13 mouse cellular contexts compared by ENCODE assay signal in genomic region chr6:31599863-31600262, GRCm38 (mm10). TPM values are rescaled to one million over a fixed set of nuclear protein-coding genes. Genes with fewer than 3 reads are reported as not detected.
A peak's percentile ranks its signal among the peaks of the same experiment; 100 is the strongest.
DNase-seq lines count a peak whose midpoint lies in the region; ATAC-seq and TF ChIP-seq lines count a peak whose summit lies in the region.
"Had no signal": no experiment of that assay in that cellular context is flagged by ENCODE, and none has a peak within 500 bp of the region (broad histone marks: within the 10 kb centered on the region; RNA-seq: fewer than 3 reads in every experiment).

No protein-coding gene starts in this region.

- WGBS in heart, postnatal 0 days = 66% methylated on average over 3 of the region's 3 CpGs
- WGBS in limb, embryonic 13.5 days = 19% methylated on average over 3 of the region's 3 CpGs
- WGBS in limb, embryonic 10.5 days = 23% methylated on average over 3 of the region's 3 CpGs
- 40% methylated on average over 3 of the region's 3 CpGs for WGBS in forebrain, embryonic 14.5 days

- TF ChIP-seq EP300 in heart, postnatal 0 days (IDR thresholded peaks at IDR 0.05; ENCODE audit: low read depth) = no peak

- no peak for DNase-seq in heart, postnatal 0 days (ENCODE audit: low spot score)
- DNase-seq in heart, adult 8-10 months (ENCODE audit: low spot score) = no peak
- no peak for DNase-seq in limb, embryonic 10.5 days (ENCODE audit: low spot score)
- DNase-seq in Muller cell, postnatal 12 days (ENCODE audit: inconsistent ontology term) = peak; percentile 71
- DNase-seq in forebrain, embryonic 14.5 days (ENCODE audit: low spot score) = peak; percentile 31
- DNase-seq: cerebellum, adult 11-12 months had no signal

- H3K27ac ChIP-seq in heart, postnatal 0 days (ENCODE audit: low read depth) = 0 out of 2 replicates have a peak overlapping the region, but pooled peaks have one; percentile 39
- no peak overlapping the region for H3K27ac ChIP-seq in limb, embryonic 13.5 days
- H3K27ac ChIP-seq in limb, embryonic 10.5 days = no peak overlapping the region
- H3K27ac ChIP-seq in forebrain, embryonic 14.5 days (ENCODE audit: low read depth, low read length) = peak overlapping the region; percentile 48; the same call in 1 of the 2 replicates
- H3K27ac ChIP-seq: stomach, embryonic 15.5 days had no signal

- H3K9ac ChIP-seq in heart, postnatal 0 days (replicated peaks; ENCODE audit: low read depth, low read length) = no peak overlapping the region
- H3K9ac ChIP-seq in limb, embryonic 13.5 days = no peak overlapping the region
- no peak overlapping the region for H3K9ac ChIP-seq in forebrain, embryonic 14.5 days (ENCODE audit: low read length)
- H3K9ac ChIP-seq: stomach, embryonic 15.5 days had no signal

- no peaks in the 10 kb centered on the region for H3K36me3 ChIP-seq in heart, postnatal 0 days (replicated peaks; ENCODE audit: control insufficient read depth, insufficient read depth, low read length)
- no peaks in the 10 kb centered on the region for H3K36me3 ChIP-seq in limb, embryonic 13.5 days
- H3K36me3 ChIP-seq in limb, embryonic 10.5 days = no peaks in the 10 kb centered on the region
- H3K36me3 ChIP-seq in forebrain, embryonic 14.5 days (ENCODE audit: control insufficient read depth, insufficient read depth, low read length) = no peaks in the 10 kb centered on the region
- H3K36me3 ChIP-seq: stomach, embryonic 15.5 days had no signal

- H3K9me3 ChIP-seq in heart, postnatal 0 days (replicated peaks; ENCODE audit: control insufficient read depth, low read length) = no peaks in the 10 kb centered on the region
- no peaks in the 10 kb centered on the region for H3K9me3 ChIP-seq in limb, embryonic 13.5 days
- H3K9me3 ChIP-seq in limb, embryonic 10.5 days (replicated peaks) = no peaks in the 10 kb centered on the region
- no peaks in the 10 kb centered on the region for H3K9me3 ChIP-seq in forebrain, embryonic 14.5 days (replicated peaks; ENCODE audit: control insufficient read depth, low read length)
- H3K9me3 ChIP-seq: stomach, embryonic 15.5 days had no signal

- no peak overlapping the region for H3K4me2 ChIP-seq in heart, postnatal 0 days (ENCODE audit: low read depth, low read length)
- H3K4me2 ChIP-seq in limb, embryonic 13.5 days (replicated peaks) = no peak overlapping the region
- H3K4me2 ChIP-seq in forebrain, embryonic 14.5 days (ENCODE audit: low read length) = no peak overlapping the region
- H3K4me2 ChIP-seq: liver, embryonic 11.5 days; stomach, embryonic 15.5 days had no signal

- no peak for ATAC-seq in heart, postnatal 0 days (ENCODE audit: insufficient read depth, low read depth)
- 0 out of 2 replicates have a peak, but pooled peaks have one; percentile 13 for ATAC-seq in limb, embryonic 13.5 days (ENCODE audit: low FRiP score, low read depth)
- ATAC-seq in forebrain, embryonic 14.5 days = no peak
- no peak for ATAC-seq in granulocyte monocyte progenitor cell, adult 5-6 weeks (replicated peaks; ENCODE audit: poor library complexity, severe bottlenecking)
- ATAC-seq: activated CD4-positive, CD25-positive, alpha-beta regulatory T cell, adult 4 months; CD4-positive, CD25-positive, alpha-beta regulatory T cell, adult 4 months; intestine, postnatal 0 days had no signal

- H3K27me3 ChIP-seq in heart, postnatal 0 days (ENCODE audit: control insufficient read depth, insufficient read depth, low read length) = no peaks in the 10 kb centered on the region
- H3K27me3 ChIP-seq in limb, embryonic 13.5 days = no peaks in the 10 kb centered on the region
- H3K27me3 ChIP-seq in limb, embryonic 10.5 days (ENCODE audit: low read depth, poor library complexity, severe bottlenecking) = no peaks in the 10 kb centered on the region
- H3K27me3 ChIP-seq in forebrain, embryonic 14.5 days (replicated peaks; ENCODE audit: control insufficient read depth, insufficient read depth, low read length) = no peaks in the 10 kb centered on the region
- H3K27me3 ChIP-seq: stomach, embryonic 15.5 days had no signal

- H3K4me1 ChIP-seq in heart, postnatal 0 days (ENCODE audit: control insufficient read depth, insufficient read depth) = peaks cover 28% of the 10 kb centered on the region
- H3K4me1 ChIP-seq in limb, embryonic 13.5 days = peaks cover 33% of the 10 kb centered on the region
- peaks cover 22% of the 10 kb centered on the region for H3K4me1 ChIP-seq in limb, embryonic 10.5 days
- peaks cover 26% of the 10 kb centered on the region for H3K4me1 ChIP-seq in forebrain, embryonic 14.5 days (ENCODE audit: control insufficient read depth, insufficient read depth, low read length)

- no peak overlapping the region for H3K4me3 ChIP-seq in heart, postnatal 0 days (ENCODE audit: low read depth, low read length)
- H3K4me3 ChIP-seq in limb, embryonic 13.5 days = no peak overlapping the region
- no peak overlapping the region for H3K4me3 ChIP-seq in limb, embryonic 10.5 days
- H3K4me3 ChIP-seq in forebrain, embryonic 14.5 days (ENCODE audit: low read depth, low read length) = no peak overlapping the region
- H3K4me3 ChIP-seq: stomach, embryonic 15.5 days had no signal

- no peak for TF ChIP-seq CTCF in heart, postnatal 0 days (IDR thresholded peaks at IDR 0.05; ENCODE audit: low read depth)

RNA-seq across cellular contexts. Expression of gene Podxl, which starts 36.1 kb away (rescaled TPM):
- total RNA-seq in heart, postnatal 0 days (2014; rRNA removed; ENCODE audit: low replicate concordance) = 44.0 and 83.1 TPM in 2 replicates
- 14.9 and 17.6 TPM in 2 replicates for polyA plus RNA-seq in heart, postnatal 0 days (2015; fragmentation: Nextera tagmentation; extraction: Ambion mirVana)
- 10 to 100 TPM; 75.2 to 81.7 (median 75.7) TPM for total RNA-seq in heart, adult 8-10 months (2022)
- polyA plus RNA-seq in limb, embryonic 13.5 days (2015; fragmentation: Nextera tagmentation; extraction: Ambion mirVana) = 6.5 and 7.4 TPM in 2 replicates
- polyA plus RNA-seq in limb, embryonic 10.5 days (2016; fragmentation: Nextera tagmentation; extraction: Ambion mirVana) = 12.1 and 14.0 TPM in 2 replicates
- polyA plus RNA-seq in forebrain, embryonic 14.5 days (2014; fragmentation: Nextera tagmentation; extraction: Ambion mirVana) = 9.3 and 10.7 TPM in 2 replicates
- not detected in 2 replicates for total RNA-seq in granulocyte monocyte progenitor cell, adult 5-6 weeks (2014; fragmentation: Nextera tagmentation)
- total RNA-seq in granulocyte monocyte progenitor cell, adult 5-6 weeks (2017) = 0.05 TPM in 1 of 2 replicates, not detected in the other
- polyA plus RNA-seq: activated CD4-positive, CD25-positive, alpha-beta regulatory T cell, adult 4 months; CD4-positive, CD25-positive, alpha-beta regulatory T cell, adult 4 months had no signal

Comparison
In these comparisons a context has a peak if more than half of its experiments do, and no peak if none do; other contexts are left out.
1. DNase-seq: peak in Muller cell, postnatal 12 days (single experiment) and forebrain, embryonic 14.5 days (single experiment); none in heart, postnatal 0 days (single experiment), heart, adult 8-10 months (single experiment) and limb, embryonic 10.5 days (single experiment).
2. H3K27ac ChIP-seq: peak in heart, postnatal 0 days (single experiment) and forebrain, embryonic 14.5 days (single experiment); none in limb, embryonic 13.5 days (single experiment) and limb, embryonic 10.5 days (single experiment).